Mouse (Mus musculus) cerebellum, postnatal 36 days (tissue): ENCODE measurements at regions not wholly inside any gene's neighbourhood (a gene's known extent, or its start where the extent isn't known, plus 50 kb on each side); places are given as distances from the start of the nearest gene placed in this dataset.

Source experiments
- DNase-seq, 2 experiments: peaks; one replicate each; pipeline ENCODE4 v3.0.0; 2021 to 2022; ENCODE audit warnings: mixed read lengths in 2 of 2

DNA sequence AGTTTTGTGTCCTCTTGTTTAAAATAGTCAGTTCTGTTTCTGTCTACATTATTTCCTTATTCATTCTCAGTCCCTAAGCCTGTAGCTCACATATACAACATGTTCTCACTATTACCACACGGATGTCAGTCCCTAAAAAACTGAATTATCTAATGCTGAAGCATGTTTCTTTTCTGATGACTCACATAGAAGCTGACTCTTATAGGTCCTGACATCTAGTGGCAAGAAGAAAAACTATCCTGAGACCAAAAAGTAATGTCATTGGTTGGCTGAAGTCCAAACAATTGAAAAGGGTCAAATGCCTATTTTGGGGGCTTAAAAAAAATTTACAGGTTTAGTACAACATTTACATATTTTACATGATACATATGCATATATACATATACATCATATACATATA lies 551.3 kb upstream of the Tenm3 start:
- DNase-seq = no peak

DNA sequence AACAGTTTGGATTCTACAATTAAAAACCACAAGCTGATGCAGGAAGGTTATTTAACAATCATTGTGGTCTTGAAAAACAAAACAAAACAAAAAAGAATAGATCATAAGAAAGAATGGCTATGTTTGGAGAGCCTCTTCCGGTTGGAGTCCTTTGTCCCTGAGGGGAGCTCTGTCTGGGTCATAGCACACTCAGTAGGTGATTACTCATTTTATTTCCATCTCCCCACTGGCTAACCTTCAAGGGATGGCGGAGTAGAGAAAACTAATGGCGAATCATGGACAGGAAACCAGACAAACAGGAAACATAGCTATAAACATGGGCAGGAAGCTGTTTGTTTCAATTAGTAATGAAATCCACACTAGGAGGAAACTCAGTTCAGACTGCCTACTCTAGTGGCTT lies 545.8 kb upstream of the Tenm3 start:
- DNase-seq = no peak

DNA sequence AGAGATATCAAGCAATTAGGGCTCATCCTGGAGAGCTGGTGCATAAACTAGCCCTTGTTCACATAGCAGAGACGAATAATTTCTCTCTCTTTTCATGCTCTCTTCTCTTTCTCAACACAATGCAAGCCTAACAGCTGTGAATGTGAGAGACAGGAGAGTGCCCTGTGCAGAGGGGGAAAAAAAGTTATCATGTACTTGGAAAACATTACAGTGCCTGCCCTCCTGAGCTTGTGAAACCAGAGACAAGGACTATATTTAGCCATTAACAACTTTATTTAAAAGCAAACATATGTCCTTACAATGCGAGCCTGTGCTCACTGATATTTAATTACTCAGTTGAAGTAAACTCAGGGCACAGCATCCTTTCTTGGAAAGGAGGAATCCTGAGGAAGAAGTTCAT lies 543.8 kb upstream of the Tenm3 start:
- no peak for DNase-seq

DNA sequence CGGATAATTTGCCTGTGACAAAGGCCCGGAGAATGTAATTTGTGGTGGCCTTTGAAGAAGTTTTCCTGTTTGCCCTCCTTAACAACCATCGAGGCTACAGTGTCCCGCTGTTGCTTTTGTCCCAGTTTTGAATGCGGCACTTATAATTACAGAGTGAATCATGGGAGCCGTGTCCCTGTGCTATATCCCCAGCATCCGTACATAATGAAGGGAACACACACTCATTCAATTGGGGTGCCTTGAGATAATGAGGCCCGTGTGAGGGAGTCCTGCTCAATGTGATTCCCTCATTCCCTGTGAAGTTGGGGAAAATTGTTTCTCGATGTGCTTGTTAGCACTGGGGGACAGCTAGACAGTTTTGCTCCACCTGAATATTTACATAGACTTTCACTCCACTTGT lies 528.9 kb upstream of the Tenm3 start:
- no peak for DNase-seq

DNA sequence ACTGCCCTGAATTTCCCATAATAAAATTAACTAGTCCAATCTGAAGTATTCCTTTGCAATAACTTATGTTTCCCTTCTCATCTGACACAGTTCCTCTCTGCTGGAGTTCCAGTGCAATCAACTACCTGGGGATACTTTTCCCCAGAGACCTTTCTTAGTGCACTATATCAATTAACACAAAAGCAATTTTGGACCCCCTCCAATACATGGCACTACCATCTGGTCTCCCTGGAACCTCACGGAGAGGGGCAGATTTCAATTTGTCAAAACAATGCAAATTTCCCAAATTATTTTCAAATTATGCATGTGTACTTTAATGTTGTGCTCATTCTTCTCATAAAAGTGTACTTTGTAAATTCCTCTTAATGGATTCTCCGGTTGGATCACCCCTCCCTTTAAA lies 518.9 kb upstream of the Tenm3 start:
- DNase-seq = no peak

DNA sequence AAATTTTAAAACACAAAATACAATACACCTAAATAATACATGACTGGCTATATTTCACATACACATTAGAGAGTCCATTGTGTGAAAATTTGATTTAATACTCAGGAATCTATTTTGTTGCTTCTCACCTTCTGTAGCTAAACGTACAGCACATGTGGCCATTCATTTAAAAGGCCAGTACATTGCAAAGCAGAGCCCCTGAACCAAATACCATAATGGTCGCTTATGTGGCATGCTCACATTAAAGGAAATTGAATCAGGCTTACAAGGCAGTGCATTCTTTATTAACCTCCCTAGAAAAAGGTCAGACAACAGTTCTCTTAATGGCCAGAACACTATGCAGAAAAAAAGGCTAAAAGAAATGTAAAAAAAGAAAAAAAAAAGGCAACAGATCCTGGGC lies 517.7 kb upstream of the Tenm3 start:
- no peak for DNase-seq

DNA sequence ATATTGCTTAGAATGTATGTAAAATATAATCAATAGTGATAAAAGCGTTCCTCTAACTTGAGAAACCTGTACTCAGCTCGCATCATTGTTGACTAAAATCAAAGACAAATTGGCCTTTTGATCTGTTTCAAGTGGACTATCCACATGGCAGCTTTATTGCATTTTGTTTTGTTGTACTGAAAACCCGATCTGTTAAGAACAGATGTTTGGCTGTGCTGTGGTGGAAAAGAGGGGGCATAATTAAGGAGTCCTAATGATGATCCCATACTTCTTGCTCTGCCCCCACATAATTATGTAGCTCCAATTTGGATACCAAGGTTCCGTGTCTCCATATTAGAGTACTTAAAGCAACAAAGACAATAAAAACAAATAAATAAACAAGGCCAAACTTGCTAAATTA lies 516.4 kb upstream of the Tenm3 start:
- DNase-seq = no peak

DNA sequence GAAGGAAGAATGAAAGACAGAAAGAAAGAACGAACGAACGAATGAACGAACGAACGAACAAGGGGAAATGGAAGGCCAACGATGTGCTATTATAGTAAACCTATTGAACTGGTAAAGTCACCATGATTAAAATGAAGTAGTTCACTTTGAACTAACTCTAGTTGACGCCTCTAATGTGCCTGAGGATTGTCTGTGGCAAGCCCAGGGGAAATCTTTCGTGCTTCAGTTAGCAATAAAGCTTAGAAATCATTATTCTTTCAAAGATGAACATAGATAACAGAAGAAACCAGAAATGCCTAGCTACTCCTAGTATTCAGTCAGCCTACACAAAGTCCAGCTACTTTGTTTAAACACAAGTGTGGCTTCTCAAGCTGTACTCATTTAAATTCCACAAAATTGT lies 515.9 kb upstream of the Tenm3 start:
- DNase-seq = no peak

DNA sequence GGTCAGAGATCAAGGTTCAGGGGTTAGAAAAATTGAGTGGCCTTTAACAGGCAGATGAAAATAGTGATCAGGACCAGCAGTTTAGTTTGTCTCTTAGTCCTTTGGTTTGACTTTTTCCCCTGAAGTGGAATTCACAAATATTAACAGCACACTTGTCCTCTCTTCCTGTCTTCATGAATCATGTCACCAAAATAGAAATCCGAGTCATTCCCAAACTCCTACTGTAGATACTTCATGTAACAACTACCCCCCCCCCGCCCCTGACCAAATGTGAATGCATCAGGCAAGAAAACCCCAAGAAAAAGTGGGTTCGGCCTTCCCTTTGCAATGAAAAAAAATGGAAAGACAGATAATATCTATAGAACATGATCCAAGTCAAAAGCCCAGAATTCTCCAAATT lies 504.9 kb upstream of the Tenm3 start:
- no peak for DNase-seq

DNA sequence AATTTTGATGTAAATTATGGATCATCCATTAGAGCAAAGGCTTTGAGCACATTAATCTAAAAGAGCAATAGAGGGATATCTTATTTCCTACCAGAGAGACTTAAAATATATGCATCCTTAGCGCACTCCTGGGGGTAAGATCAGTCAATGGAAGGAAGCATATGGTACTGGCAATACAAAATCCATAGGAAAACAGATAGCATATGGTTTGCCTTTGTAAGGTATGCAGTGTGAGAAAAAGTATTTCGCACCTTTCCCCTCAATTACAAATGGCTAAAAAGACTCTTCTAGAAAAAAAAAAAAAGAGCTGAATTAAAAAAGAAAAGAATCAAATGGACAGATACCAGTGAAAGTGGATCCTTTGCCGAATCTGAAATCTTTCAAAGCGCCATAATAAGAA lies 495.0 kb upstream of the Tenm3 start:
- DNase-seq = no peak

DNA sequence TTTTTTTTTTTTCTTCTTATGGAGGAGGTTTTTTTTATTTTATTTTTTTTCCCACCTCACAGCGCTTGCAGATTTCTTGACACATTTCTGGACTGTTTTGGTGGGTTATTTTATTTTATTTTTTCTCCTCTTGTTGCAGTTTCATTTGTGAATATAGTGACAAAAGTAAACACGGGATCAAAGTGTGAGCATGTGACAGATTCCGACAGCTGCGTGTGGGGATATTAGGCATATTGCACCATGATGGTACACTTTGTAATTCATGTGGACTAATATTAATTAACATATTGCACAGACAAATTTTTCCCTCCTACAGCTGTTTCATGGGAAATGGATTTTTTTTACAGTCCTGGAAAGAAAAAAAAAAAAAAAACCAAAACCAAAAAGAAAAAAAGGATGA lies 483.2 kb upstream of the Tenm3 start:
- no peak for DNase-seq

DNA sequence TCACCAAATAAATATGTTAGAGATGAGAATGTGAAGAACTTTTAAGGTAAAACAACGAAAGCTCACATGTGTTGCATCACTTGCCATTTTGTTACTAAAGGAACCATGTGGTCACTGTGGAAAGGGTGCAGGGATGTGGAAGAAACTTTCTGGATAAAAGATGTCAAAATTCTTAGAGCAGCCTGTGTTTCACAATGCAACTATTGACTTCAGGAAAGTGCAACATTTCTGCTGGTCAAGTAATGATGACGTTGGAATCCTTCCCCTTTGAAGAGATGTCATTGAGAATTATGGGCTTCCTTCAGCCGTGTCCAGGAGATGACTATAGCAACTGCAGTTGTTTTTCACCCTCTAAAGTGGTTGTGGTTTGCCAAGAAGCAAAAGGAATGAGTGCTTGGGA lies 477.7 kb upstream of the Tenm3 start:
- no peak for DNase-seq

DNA sequence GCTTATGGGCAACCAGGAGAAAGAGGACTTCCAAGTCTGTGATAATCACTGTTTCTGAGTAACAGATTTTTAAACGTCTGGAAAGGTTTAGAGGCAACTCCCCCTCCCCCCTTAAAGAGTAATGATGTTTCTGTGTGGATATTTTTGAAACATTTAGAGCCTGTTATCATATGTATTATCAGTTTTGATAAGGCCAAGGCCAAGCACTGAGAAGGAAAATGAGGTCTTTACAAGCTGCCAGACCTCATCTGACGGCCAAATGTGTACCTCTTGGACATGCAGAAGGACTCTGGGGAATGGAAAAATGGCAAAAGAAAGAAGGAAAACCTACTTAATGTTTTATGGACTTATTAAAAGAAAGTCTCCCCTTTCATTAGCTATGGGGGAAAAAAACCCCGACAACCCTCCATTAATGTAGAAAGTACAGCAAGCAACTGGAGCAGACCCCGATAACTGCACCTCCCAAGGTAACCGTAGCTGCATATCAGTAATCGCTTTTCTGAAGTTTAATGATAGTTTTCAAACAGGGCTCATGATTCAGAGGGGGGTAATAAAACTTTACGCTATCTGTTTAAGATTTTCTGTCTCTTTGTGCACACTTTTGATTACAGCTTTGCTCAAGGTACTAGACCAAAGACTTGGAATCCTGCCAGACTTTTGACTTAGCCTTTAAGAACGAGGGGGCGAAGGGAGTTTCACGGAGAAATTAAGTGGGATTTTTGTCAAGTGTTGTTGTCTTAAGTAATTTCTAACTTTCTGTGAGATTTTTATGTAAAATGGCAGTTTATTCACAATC lies 469.9 kb upstream of the Tenm3 start:
- no peak for DNase-seq

DNA sequence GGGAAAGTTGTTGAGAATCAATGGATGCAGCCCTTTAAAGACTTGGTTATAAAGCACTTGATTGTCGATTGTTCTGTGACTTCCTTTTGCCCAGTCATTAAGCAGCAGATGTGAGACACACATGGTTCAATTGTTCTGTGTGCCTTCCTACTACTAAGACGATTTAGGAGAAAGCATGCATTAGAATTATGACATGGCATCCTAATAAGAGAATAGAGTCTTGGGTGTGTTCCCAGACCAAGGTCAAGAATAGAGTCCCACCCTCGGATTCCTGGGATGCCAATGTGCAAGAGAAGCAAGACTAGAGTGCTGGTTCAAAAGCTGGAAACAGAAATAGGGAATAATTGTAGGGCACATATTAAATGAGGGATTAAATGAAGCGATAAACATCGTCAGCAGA lies 469.1 kb upstream of the Tenm3 start:
- DNase-seq = no peak

DNA sequence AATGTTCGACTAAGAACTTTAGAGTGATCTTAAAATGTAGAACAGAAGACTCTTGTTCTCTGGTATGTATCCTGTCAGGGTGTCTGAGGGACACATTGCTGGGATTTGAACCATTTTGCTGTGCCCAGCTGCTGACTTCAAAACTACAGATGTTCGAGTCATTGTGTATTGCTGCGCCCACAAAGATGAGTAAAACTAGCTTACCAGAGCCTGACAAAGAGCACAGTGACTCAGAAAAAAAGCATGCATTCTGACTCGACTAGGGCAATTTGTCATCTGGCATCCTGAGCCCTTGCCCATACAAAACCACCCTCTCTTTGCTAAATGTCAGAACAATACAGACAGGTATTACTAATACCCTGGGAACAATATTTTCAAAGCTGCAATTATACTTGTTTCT lies 438.6 kb upstream of the Tenm3 start:
- DNase-seq = no peak

DNA sequence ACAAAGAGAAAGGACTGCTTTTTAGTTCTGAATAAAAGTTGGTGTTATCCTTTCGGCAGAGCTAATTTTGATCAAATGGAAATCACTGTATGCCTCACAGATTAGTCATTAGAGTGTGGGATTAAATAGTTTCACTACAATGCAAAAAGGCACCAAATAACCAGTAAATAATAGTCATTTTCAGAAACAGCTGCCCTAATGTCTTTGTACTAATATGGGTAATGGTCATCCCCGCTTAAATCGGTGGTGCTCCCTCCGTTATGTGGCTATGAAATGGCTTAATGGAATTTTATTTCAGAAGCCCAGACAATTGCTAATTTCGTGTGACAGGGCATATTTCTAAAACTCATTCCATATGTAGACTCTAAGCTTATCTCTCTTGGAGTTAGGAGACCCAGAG lies 437.5 kb upstream of the Tenm3 start:
- DNase-seq = no peak

DNA sequence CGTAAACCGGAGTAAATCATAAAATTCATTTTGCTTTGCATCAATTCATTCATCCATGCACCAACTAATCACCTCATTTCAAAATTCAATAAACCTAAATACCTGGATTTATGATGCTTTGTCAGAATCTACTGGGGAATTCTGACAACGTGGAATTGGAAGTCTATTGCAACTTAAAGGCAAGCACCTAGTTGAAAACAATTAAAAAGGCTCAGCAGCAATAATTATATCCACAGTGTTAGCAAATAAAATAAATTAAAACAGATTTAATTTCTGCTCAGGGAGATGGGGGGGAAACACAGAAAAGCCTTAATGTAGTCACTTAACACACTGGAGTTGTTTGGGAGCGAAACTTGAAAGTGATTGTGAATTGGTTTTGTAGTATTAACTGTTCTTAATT lies 430.3 kb upstream of the Tenm3 start:
- no peak for DNase-seq

DNA sequence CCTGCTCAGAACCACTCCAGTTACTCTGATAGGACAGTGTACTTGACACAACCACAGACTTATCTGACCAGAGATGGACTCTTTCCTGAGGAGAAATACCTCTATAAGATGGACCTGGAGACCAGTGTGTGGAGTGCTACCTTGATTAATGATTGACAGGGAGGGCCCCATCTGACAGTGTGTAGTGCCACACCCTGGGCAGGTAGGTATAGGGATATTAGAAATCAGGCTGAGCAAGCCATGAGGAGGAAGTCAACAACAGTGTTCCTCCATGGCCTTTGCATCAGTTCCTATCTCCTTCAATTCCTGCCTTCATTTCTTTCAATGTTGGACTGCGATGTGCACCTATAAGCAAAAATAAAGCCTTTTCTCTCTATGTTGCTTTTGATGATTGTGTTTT lies 429.4 kb upstream of the Tenm3 start:
- DNase-seq = no peak

DNA sequence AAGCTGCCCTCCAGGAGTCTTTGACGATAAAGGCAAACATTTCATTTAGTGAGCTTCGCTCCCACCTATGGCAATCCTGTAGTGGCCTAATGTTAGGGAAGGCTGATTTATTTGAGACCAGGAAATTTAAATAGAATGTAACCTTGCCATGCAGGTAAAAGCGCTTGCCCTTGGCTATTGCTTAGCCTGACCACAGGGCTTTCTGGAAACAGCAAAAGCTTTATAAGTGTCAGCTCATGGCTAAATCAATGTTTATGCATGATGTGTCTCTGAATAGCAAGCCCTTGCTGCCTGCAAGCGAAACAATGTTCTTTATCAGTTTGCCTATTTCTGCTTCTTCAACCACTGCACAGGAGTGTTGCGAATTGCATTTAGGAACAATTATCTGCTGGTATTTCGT lies 419.7 kb upstream of the Tenm3 start:
- DNase-seq = no peak

DNA sequence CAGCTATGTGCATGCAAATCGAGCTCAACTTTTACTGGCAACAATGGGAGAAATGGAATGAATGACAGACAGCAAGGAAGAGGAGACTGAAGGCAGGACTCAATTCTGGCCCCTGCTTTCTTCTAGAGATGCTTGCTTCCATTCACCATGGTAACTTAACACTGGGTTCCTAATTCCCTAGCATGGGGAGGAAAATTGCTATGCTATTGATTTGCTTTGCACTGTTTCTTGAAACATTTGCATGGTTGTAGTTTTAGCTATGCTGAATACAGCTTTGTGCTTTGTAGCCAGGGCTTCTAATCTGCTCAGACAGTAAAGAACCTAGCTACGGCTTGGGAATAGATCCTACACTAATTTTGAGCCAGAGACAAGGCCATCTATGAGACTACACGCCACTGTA lies 419.0 kb upstream of the Tenm3 start:
- no peak for DNase-seq

DNA sequence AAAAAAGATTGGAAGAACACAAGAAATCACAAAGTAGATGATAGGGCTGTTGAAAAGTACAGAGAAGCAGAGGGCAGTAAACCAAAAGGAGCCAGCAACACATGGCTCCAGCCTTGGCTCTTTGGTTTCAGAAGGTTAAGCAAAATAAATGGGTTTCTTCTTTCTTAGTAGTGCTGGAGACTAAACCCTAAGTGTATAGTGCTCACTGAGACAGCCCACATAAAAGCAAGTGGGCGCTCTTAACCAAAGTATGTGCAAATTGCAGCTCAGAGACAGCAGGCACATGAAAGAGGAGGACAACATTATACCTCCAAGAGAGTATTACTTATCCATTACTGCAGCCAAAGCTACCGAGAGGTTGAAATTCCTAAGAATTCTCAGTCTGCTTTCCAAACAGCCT lies 412.2 kb upstream of the Tenm3 start:
- no peak for DNase-seq

DNA sequence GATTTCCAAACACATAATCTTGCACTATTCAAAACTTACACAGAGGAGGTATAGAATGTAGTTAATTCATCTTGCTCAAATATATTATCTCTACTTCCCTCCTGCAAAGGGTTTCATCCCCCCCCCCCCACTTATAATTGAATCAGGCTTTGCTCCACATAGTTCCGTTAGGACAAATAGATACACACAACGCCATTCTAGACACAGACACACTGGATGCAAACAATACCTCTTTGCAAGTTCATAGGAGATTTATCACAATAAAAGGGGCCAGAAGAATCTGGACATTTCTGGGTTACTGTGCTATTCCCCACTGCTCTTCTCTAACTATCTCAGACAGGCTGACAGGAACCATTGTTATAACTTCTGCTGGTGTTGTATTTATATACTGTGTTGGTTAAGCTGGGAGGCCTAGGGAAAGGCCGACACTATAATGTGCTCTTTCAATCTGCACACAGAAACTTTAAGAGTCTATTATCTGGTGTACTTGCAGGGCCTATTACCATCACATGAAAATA lies 410.6 kb upstream of the Tenm3 start:
- DNase-seq = no peak

DNA sequence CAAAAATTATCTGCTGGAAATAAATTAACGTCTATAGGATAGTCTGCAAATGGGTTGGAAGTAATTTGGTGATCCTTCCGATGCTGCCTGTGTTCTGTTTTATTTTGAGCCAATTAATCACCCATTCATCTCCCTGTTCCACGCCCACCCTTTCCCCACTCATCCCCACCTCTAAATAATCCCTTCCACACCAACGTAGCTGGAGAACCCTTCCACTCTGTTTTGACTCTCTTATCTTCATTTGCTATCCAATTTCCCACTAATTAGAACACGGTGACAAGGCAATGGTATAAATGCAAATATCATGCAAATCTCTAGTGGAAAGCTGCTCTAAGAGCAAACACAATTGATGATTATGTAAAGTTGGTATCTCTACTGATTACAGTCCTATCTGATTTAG lies 399.3 kb upstream of the Tenm3 start:
- DNase-seq = no peak

DNA sequence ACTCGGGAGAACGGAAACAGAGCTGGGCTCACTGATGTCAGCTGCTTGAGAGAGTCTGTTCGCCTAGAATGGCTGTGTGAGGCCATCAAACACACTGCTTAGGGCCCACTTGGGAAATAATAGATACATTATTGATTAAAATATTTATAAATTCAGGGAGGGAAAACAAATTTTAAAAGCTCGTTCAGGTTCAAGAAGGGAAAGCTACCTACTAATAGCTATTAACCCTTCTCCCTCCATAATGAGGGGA lies 393.0 kb upstream of the Tenm3 start:
- DNase-seq = no peak

DNA sequence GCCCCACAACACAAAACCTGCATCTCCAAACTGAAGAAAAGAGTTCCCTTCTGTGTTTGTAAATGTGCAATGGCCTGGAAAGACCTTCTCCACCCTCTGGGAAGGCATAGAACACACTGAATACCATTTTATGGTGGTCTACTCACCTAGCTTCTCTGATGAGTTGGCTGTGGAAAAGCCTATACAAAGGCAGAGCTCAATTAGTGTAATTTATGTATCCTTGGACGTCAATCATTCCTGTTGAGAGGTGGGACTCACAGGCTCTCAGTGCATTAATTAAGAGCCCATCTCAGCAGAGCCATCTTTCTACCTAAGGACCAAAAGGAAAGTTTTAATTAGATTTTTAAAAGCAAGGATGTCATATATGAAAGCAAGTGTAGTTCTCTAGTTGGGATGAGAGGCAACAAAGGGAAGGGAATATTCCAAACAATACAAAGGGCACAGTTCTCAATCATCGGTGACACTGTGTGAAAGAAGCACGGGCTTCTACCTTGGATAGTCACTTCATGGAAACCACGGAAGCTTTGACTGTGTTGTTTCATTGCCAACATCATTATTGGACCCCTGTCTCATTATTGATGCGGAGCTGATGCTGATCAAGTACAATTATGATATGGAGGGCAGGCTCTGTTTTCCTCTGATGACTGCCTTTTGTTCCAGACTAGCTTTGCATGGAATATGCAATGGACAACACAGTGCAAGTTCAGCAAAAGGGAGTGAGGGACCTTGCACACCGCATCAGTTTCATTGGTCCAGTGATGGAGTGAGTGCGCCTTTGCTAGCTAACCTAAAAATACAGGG lies 392.5 kb upstream of the Tenm3 start:
- no peak for DNase-seq
